Mouse (Mus musculus) brain, adult 2 months (tissue): Measurements from ENCODE around the gene Ankrd44.

Source experiments
- DNase-seq: peaks from one replicate; pipeline ENCODE4 v3.0.0; 2011; ENCODE audit warnings: low read depth, low spot score

Ankrd44 gene

DNA sequence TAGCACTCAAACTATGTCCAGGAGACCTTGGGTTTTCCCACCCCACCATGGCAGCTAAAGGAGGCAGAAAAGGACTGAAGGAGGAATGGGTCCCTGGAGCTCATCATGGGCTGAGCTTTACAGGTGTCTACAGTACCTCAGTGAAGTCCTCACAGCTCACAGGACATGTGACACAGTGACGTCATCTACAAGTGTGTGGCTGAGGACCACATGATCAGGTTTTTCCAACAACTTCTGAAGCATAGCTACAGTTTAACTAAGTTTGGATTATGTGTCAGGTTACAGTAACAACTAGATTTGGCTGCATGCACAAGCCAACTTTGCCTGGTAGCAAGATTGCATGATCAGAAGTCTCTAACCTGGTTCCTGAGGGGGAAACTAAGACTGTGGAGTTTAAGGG lies 78.9 kb downstream of the Ankrd44 start:
- no peak for DNase-seq

DNA sequence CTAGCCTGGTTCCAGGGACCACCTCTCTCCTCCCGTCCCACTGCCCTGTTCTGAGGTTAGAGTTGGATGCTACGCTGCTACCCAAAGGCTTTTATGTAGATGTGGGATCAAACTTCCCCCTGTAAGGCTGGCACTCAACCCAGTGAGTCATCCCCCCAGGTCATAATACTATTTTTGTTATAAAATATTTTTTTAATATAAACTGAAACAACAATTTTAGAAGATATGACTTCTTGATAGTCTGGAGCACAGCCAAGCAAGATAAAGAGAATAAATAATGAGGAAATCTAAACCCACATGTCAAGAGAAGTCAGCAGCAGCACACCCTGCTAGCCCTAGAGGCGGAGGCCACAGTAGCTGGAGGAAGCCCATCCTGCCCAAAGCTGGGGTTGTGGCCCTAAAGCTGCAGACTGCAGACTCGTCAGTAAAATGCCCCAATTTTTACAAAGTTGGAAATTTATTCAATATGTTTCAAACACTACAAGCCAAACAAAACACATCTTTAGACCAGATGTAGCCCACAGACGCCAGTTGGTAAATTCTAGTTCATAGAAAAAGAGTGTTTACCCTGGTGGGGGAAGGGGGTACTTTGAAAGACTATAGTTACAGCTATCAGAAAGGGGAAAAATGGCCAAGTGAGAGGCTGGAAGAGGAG lies 79.7 kb downstream of the Ankrd44 start:
- DNase-seq: no peak

DNA sequence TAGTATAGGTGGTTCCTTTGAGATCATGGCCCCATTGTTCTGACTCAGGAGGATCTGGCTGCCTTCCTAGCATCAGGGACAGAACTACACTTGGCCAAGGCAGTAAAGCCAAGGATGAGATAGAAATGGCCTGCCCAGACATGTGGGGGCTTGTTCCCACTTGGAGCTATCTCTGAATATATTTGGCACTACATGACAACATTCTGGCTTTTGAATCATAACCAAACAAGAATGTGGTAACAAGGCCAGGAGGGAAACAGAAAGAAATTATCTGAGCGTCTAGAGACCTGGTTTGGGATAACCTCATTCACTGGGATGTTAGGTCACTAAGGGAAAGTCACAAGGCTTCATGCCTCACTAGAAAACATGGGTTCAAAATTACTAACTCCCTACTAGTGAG lies 81.8 kb downstream of the Ankrd44 start:
- DNase-seq: no peak

DNA sequence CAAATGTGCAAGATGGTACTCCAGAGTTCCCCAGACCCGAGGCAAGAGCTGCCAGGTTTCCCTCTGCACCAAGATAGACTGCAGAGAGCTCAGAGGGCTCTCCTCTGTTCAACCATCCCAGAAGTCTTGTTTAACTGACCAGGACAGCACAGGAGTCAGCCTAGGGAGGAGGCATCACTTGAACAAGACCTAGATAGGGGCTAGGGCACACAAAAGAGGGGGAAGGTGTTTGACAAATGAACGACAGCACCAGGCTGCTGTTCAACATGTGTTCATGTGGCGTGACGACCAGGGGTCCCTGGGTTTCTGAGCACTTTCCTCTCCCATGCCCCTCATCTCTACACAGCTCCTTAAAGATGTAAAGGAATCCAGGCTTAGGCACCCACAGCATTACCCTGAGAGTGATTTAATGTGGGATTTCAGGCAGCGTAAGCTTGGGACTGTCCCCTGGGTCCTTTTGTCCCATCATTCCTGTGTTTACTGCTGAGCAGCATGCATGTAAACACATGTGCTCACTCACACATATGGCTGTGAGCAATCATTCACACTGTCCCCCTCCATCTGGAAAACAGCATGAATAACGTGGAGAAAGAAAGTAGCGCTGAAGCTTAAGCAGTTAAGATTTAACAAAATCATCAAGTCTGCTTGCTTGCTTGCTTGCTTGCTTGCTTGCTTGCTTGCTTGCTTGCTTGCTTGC lies 83.3 kb downstream of the Ankrd44 start:
- no peak for DNase-seq

DNA sequence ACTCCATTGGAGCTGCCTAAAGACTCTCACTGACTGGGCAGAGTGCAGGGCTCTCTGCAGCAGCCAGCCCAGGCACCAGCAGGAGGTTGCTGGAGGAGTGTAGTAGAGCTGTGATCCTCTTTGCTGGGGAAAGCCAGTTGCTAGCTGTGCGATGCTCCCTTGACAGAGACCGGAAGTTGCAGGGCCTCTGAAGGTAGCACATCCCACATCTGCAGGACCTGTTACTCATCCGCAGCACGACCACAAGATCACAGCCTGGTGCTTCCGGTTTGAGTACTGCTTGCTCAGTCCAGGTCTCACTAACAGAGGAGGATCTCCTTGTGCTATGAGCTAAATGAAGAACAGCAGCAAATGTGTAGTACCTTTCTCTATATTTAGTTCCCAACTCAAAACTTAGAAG lies 84.4 kb downstream of the Ankrd44 start:
- no peak for DNase-seq

DNA sequence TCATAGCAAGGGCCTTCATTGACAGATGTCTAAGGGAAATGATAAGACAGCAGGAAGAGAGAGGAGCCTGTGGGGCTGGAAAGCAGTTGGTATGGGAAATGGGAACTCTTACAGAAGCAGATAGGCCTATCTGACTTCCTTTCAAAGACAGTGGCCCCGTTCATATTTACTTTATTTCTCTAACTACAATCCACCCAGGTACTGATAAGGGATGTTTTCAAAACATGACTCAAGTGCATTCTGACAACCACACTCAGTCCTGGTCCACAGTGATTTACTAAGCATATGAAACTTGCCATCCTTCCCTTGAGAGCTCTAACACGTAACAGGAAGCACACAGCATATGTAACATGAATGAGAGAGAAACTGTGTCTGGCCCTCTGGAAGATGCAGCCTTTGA lies 86.1 kb downstream of the Ankrd44 start:
- no peak for DNase-seq

DNA sequence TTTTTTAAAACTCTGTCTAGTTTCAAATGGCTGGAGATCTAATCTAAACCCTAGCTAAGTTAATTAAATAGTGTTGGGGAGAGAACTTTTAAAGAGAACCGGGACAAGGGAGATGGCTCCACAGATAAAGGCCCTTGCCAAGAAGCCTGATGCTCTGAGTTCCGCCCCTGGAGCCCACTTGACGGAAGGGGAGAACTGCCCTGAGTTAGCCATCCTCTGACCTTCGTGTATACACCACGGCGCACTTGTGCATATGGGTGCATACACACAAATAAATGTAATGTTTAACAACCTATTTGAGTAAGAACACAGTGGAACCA lies 87.7 kb downstream of the Ankrd44 start:
- no peak for DNase-seq

DNA sequence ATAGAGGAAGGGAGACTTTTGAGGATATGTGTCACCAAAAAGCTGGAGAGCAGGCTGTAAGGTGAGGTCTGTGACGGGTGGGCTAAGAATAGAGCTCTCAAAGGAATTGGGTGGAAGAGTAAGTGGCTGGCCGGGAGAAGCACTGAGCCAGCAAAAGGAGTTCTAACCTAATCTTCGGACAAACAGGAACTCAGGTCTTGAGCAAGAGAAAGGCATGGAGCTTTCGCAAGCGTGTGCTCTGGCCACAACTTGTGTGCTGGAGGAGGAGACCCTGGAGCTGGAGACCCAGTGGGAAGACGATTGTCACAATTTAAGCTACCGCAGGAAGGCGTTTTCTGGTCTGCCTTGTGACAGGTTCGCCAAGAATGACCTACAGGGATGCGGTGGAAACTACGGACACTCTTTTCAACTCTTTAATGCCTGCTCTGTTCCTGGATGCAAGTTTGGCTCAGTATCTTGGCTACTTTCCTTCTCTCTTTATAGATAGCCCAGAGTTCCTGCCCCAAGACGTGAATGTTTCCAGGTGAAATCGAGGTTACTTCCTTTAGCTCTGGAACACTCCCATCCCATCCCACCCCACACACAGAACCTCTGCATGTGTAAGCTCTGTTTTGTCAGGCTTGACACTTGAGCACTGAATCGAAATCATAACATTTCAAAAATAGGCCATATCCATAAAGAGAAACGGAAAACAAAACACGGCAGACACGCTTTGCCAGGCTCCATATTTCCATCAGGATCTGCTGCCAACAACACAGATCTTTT lies 88.3 kb downstream of the Ankrd44 start:
- DNase-seq: no peak

DNA sequence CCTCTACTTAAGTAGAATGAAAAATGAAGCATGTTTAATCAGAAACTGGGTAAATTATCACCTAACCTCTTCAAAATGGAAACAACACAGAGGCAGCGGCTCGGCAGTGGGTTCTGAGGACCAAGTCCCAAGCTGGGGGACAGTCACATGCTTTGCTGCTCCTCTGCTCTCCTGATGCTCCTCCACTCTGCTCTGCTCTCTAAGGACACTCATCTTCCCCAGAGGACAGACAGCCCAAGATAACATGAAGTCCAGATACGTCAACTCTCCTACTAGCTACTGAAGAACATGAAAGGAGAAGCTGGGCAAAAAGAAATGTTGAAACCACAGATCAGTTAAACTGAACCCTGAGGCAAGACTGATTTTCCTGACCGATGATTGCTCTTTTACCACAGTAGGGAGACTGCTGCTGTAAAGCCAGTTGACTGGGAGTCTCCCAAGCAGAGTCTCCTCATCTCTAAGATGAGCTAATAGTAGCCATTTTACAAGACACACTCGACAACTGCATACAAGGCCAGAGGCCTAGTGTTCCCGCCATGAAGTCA lies 90.5 kb downstream of the Ankrd44 start:
- no peak for DNase-seq

DNA sequence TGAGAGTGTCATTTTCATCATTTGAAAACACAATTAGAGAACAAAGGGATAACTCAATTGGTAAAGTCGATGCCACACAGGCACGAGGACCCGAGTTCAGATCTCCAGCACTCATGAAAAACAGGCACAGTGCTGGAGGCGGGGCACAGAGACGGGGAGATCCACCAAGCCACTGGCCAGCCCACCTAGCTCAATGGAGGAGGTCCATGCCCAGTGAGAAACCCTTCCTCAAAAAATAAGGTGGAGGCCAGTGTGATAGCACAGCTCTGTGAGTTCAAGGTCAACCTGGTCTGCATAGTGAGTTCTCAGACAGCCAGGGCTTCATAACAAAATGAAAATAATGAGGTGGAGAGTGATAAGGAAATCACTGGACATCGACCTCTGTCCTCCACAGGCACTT lies 93.0 kb downstream of the Ankrd44 start:
- no peak for DNase-seq

DNA sequence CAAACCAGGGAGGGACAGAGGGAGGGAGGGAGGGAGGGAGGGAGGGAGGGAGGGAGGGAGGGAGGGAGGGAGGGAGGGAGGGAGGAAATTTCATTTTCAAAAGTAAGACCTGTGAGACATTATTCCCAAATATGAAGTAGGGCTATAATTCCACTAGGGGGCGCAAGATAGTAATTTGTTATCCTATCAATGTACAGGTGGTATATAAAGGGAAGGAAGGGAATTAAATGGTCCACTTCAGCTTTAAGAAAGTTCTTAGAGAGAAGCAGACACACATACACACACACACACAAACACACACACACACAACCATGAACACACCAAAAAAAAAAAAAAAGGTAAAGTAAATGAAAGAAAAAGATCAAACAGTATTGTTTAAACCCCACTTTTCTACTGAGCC lies 93.4 kb downstream of the Ankrd44 start:
- peak; percentile 84 for DNase-seq

DNA sequence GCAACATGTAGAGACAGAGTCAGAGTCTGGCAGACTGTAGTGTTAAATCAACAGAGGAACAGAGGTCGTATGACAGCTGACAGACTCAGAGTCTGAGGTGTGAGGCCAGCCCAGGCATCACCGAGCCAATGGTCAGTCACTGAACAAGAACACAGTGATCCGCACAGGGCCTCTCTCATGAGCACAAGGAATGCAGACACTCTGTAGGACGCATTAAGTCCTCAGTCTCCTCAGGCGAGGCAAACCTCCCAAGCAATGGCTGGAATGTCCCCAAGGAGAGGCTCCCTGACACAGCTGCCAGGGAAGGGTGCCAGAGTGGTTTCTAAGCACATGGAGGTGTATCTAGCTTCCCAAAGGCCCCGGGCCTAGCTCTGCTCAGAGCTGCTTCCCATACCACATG lies 96.0 kb downstream of the Ankrd44 start:
- DNase-seq: no peak

DNA sequence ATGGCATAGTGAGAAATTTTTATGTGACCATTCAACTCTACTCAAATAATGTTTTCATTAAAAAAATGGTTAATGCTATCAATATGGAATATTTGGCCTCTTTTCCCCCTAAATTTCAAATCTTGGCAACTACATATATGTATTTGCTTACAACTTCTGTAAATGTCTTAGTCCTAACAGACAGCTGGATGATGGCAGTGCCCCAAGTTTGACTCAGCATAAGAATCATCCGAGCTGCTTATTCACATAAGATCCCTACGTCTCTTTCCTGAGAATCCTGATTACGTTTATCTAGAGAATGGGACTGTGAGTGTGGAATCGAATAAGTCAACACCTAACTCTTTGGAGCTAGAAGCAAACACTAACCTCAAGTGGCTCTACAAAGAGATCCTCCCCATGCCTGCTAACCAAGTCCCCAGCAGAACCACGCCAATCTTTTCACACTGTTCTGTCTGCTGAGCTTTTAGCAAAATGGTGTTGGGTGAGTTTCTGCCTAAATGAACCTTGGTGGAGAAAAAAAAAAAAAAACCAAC lies 96.4 kb downstream of the Ankrd44 start:
- DNase-seq: no peak

DNA sequence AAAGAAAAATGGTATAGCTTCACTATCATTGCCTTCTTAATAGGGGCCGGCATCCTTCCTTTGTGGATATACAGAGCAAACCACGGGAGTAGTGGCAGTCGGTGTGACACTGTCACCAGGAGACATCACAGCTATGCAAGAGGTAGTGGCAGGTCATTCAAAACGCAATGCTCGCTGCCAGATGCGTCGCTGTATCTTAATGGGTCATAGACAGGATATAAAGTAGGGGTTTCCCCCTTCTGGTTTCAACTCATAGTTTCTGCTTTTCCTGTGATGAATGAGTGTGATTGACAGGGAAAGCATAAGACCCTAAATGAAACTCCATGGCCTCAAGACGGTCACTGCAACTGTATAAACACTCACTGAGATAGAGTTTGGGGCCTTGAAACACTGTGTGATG lies 98.4 kb downstream of the Ankrd44 start:
- no peak for DNase-seq

DNA sequence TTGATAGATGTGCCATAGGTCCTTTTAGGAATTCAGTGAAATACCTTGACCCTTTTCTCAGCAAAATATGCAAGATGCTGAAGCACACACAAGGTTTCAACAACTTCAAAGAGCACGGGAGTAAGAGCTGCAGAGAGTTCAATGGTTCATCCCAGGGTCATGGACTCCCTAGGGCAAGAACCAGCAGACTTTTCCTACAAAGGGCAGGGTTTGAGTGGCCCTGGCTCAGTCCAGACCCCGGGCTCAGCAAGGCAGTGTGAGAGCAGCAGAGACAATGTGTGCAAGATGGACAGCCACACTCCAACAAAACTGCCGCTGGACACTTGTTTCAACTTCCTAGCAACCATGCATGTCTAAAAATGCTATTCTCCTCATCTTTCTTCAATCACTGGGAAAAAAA lies 98.8 kb downstream of the Ankrd44 start:
- no peak for DNase-seq

DNA sequence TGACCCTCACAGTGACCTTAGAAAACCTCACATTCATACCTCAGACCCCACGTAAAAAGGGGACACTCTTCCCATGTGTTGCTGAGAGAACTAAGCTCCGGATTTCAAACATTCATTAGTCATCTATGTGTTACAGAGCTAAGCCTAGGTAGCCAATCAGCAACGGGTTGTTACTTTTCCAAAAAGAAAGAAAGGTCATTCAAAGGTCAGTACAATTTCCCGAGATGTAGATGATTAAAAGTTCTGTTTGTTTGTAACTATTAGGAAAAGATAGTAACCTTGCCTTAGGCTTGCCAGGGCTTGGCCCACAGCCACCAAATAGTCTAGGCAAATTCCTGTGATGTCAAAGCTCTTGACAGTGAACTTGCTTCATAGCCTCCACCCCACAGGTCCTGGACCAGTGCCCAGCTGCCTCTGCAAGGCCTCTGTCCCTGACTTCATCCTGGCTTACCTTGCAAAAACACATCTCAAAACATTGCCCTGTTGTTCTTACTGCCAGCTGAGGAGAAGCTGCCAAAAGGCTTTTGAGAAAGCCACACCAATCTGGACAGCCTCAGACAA lies 99.7 kb downstream of the Ankrd44 start:
- peak; percentile 31 for DNase-seq

DNA sequence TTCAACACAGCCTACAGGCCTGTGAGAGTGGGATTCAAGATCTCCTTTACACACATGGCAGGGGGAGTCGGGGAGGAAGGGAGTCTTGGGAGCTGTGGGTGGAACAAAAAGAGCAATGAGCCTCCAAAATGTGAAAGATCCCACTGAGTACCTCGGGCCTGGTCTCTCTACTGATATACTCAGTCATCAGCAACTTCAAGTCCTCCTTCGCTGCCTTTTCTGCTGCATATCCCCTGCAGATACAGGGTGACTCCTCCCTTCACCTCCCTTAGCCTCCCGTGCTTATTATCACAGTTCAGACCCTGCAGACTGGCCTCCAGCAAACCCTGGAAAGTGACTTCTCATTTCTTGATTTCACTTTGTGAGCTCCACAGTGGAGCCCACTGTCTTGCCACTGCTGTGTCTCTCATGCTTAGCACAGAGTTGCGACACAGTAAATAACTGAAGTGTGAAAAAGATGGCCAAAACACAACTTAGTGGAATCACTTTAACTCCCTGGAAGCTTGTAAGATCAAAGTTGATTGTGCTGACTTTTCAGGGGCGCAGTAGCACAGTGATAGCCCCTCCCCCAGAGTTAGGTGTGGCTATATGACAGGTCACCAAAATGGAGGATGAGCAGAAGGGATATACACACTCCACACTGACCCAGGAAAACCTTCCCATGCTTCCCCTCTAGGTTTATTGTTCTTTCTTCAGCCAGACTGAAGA lies 100.3 kb downstream of the Ankrd44 start:
- DNase-seq: no peak

DNA sequence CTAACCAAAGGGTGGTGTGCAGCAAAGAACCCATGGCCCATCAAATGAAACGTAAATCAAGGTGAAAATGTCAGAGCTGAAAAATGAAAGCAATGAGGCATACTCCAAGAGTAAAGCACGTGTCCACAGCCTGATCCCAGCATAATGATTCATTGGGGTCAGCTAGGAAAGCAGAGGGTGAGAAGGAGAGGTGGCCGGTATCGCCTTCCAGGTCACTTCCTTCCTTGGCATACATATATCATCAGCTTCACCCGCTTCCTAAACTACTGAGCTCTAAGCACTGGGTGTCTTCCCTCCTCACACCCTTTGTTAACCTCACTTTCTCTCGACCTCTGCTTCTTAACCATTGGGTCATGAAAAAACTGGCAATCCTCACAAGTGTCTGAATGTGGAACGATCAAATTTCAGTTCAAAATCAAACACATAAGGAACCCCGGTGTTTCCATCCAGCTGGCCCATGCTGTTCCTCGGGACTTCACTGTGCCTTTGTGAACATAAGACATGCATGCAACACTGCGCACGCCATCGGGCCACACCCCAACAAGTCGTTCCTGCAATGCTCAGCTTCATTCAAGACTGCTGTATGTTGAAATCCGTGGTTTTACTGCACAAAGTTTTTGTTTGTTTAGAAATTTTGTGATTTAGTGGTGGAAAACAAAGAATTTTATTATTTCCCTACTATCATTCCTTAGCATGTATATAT lies 101.9 kb downstream of the Ankrd44 start:
- DNase-seq: no peak

DNA sequence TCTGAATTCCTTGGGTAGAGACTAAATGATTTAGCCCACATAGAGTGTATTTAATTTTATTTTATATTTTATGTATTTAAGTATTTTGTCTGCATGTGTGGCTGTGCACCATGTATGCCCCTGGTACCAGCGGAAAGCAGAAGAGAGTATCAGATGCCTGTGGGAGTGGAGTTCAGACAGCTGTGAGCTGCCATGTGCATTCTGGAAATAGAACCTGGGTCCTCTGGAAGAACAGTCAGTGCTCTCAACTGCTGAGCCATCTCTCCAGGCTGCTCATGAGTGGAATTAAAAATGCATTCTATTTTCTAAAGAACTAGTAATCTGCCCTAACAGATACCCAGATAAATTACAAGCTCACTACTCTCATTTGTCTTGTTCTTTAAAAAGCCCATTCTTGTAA lies 104.4 kb downstream of the Ankrd44 start:
- DNase-seq: peak; percentile 81

DNA sequence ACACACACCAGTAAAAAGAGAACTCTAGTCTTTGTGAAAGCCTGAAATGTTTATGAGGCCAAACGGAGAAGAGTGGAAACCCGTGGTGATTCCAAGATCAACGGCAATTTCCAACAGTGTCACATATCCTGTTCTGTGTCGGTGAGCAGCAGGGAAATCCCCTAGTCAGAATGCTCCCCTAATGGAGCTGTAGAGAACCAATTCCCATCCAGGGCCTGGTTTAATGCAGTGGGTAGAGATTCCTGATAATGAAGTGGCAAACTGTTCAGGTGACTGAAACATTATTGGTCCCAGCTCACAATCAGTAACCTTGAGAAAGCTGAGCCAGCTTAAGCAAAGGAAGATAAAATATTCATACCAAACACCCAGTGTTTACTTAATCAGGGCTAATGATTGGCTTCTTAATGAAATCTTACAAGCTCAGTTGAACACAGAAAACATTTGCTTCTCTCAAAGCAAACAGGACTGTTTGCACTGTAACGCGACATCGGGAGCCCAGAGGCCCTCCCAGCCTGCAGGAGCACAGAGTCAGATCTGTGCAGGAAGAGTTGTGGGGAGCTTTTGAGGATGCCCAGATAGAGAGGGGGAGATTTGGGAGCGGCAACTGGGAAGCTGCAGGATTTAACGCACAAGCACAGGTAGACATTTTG lies 110.9 kb downstream of the Ankrd44 start:
- no peak for DNase-seq
